Mouse (Mus musculus) adrenal gland, postnatal 14 days (tissue): ENCODE data around the gene Olfr237-ps1. TPM values are rescaled to one million over a fixed set of nuclear protein-coding genes. Genes with fewer than 3 reads are reported as not detected.
"Not testable (repeated sequence)": the region's sequence is repeated elsewhere in the genome, so short reads cannot be mapped to it uniquely, and the experiment has no call there.

Experiments used
- DNase-seq: peaks from one replicate; pipeline ENCODE4 v3.0.0; 2021; ENCODE audit warnings: mixed read lengths
- long read RNA-seq, 2 experiments: library from polyadenylated mRNA; stranded (forward); transcript quantifications; one replicate each; pipeline ENCODE4 v2.0.0; 2021
- total RNA-seq: library from RNA; stranded (reverse); gene quantifications from 2 replicates; pipeline ENCODE4 v1.2.3, GENCODE M21; 2021

Gene Olfr237-ps1
- total RNA-seq = not detected in 2 replicates
- long read RNA-seq, experiment 1 = 0 reads
- long read RNA-seq, experiment 2 = 0 reads

DNA sequence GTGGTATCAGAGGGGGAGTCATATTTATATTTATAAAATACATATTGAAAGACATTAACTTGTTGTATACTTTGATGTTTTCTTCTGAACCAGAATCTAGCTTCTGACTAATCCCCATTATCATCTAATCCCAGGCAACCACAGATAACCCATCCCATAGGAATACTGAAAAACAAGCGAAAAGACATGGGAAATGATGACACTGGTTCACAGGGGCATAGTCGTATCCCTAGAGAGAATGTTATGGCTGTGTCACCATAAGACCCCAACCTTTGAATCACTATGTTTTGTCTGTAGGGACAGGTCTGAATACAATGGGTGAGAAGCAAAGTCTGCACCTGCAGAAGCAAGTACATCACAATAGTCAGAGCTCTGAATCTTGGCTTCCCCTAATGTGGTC is at the start of gene Olfr237-ps1:
Gene Olfr237-ps1 (plus strand): TSS at position 301 of the 400 bp plus-strand sequence.
- DNase-seq = not testable (repeated sequence)

DNA sequence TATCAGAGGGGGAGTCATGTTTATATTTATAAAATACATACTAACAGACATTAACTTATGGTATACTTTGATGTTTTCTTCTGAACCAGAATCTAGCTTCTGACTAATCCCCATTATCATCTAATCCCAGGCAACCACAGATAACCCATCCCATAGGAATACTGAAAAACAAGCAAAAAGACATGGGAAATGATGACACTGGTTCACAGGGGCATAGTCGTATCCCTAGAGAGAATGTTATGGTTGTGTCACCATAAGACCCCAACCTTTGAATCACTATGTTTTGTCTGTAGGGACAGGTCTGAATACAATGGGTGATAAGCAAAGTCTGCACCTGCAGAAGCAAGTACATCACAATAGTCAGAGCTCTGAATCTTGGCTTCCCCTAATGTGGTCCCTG is 40.3 kb upstream of the Olfr237-ps1 start, which contains the start of gene Olfr441:
Gene Olfr441 (plus strand): TSS at position 301 of the 400 bp plus-strand sequence.
- not testable (repeated sequence) for DNase-seq

DNA sequence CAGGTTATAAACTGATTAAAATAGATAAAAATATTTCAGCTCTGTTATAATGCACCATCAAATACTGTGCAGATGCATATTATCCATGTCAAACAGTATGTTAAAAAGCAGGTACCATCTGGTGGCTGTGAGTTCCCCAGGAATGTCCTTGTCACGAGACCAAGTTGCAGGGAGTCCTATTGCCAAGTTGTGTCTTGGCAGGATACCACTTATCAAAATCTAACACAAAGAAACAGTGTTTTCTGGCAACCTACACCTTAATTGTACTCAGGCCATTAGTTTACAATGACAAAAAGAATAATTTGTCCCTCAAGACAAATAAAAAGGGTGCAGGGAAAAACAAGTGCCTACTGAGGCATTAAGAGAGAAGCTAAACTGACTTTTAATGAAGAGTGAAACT is 13.1 kb downstream of the Olfr237-ps1 start:
- DNase-seq = no peak

DNA sequence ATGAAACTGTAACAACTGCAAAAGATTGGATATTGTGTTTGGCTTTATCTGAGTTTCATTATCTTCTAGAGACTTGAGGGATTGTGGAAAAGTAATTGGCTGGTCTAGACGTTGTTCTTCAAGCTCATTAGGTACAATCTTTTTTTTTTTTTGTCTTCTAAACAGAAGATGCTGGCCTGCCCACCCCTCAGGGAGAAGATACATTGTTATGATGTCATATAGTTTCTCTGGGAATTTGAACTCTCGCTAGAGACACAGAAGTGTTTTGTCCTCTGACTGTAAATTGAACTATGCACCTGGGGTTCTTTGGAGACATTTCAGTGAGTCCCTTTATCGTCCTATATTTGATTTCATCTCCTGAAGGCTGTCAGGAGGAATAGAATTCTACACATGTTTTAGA is 16.6 kb downstream of the Olfr237-ps1 start, which contains the start of gene Olfr437:
Gene Olfr437 (plus strand): TSS at position 301 of the 400 bp plus-strand sequence.
- no peak for DNase-seq

DNA sequence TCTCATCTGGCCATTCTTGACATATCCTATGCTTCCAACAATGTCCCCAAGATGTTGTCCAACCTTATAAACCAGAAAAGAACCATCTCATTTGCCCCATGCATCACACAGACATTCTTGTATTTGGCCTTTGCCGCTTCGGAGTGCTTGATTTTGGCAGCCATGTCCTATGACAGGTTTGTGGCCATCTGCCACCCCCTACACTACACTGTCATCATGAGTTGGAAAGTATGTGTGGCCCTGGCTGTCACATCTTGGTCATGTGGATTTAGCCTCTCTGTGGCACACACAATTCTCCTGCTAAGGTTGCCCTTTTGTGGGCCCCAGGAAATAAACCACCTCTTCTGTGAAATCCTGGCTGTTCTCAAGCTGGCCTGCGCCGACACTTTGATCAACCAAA is 20.9 kb downstream of the Olfr237-ps1 start:
- no peak for DNase-seq

DNA sequence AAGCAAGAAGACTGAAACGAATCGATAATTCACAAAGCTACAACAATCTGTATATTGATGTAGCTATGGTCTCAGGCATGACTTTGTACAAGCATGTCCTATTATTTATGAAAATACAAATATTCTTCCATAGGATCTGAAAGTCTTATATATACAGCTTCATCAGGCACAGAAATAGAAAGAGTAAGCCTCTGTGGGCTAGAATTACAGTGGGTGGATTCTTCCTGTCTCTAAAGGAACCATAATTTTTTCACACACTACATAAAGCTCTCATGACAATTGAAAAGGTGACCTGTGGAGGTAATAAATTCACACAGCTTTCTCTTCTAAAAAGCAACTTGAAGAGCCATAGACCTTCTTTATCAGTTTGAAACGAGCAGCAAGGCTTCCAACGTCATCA is 25.5 kb downstream of the Olfr237-ps1 start, which contains the start of gene Olfr13:
Gene Olfr13 (plus strand): TSS at position 301 of the 400 bp plus-strand sequence.
- no peak for DNase-seq

DNA sequence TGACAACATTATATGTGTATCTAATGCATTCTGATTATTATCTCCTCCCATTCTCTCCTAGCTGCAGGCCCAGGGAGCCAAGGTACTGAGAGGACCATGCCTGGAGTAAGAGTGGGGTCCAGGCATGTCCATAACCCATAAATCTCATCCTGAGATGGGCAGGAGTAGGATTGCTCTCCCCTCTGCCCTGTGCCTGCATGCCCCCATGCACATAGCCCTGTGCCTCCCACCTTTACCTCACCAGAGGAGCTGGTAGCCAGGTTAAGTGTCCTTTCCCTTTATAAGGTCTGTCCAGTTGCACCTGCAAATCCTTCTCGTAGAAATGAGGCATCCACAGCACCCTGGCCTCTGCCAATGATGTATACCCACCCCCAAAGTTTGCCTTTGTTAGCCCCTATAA is 31.8 kb downstream of the Olfr237-ps1 start:
- DNase-seq = no peak

DNA sequence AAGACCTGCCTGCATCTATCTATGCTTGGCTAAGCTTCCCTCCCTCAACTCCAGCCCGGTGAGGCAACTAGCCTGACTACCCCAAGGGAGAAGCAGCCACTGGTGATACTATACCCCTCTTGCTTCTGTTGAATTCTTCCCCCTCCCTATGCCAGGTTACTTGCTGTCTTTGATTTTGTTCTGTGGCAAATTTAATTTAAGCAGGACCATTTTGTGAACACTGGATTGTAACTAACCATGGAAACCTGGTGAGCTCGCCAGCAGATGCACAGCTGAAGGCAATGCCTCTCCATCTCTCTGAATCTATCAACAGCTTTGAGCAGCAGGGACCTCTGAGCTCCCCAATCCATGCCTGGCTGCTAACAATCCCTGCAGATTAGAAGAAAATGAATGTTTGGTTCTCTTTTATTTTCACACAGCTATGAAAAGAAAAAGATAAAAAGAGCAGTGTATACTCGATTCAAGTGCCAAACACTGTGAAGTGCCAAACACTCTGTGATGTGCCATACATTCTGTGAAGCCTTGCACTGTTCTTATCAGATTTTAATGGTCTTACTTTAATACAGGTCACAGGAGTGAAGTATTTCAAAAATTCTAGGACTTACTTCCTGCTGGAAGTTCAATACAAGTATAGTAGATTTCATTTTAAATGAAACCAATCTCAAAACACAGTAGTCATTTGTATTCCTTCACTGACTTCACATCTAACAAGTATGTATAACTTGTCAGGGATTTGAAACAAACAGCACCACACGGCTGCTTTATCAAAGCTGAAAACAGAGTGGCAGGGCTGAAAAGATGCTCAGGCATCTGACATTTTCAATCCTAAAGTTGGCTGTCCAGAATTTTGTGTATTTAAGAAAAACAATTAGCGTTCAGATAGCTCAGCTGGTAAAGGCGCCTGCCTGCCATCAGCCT is 32.5 kb downstream of the Olfr237-ps1 start:
- no peak for DNase-seq

DNA sequence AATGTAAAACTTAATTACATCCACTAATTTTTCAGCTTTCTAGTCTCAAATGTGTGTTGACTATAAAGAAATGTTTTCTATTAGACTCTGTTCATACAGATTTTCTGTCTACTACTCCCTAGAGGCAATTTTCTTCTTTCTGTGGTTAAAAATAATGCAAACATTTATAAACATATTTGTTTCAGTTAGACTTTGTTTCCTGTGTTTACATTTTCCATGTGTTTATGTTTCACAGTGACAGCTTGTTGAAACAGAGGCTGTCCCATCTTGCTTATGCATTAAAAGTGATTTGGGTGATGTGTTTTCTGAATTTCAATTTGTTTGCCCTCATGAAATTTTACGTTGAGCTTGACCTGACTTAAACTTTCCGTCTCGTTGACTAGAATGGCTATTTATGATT is 44.6 kb downstream of the Olfr237-ps1 start:
- no peak for DNase-seq

DNA sequence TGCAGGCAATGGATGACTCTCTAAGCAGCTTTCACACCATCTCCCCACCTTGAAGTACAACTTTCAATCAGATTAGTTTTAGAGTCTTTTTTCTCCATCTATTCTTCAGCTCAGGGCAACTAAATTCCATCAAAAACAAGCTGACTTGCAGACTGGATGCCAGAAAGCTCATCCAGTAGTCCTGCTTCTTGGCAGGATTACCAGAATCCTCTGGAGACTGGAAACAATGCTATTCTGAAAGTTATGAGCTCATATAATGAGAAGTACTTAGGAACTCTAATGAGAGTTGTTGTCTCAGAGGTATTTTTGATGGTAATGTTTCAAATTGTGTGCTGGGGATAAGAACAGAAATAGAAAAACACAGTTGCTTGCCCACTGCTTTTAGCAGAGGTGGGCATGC is 50.4 kb downstream of the Olfr237-ps1 start, which contains the start of gene Olfr435:
Gene Olfr435 (plus strand): TSS at position 366 of the 400 bp plus-strand sequence.
- no peak for DNase-seq

DNA sequence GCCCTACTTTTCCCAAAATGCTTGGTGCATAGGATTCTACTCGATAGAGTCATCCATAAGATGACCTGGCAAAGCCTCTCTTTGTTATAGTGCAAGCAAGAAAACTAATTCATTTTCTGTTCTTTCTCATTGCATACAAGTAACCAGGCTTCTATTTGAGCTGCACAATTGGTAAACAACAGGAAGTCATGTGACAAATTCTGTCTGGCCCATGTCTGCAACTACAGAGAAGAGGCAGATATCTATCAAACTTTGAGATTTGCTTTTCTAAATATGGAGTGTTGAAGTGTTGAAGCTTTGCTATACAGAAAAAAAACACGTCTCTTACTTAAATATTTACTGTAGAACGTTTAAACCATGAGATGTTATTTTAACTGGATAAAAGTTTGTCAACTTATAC is 51.7 kb downstream of the Olfr237-ps1 start:
- no peak for DNase-seq

DNA sequence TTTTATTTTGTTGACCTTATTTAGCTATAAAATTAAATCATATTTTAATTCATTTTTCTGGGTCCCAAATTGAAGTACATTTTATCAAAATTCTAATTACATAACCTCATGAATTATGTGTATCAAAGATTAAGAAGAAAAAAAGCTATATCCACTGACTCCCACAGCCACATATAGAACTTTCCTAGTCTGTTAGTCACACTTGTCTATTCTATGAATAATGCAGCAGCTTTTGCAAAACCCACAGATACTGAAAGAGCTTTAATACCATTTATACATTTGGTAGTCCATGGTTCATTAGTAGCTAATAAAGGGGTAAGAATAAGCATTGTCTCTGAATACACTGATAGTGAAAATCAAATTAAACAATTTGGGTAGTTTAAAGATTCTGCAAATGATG is 56.4 kb downstream of the Olfr237-ps1 start:
- no peak for DNase-seq

DNA sequence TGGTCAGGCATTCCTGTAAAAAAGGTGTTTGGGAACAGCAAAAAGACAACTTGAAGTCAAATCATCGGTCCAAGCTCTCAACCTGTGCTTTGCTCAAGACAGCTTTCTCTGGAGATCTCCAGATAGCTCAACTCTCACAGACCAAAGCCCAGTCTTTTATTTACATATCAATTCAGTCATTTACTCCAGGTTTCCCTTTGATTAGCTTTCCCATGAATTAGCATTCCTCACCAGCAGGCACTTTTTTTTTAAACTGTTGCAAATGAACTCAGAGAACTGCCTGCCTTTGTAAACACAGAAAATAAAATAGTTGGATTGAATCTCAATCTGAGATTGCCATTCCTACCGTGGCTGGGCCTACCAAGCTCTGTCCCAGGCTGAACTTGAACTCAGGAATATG is 59.0 kb downstream of the Olfr237-ps1 start:
- no peak for DNase-seq

Other genes with a start within 250 kb of the Olfr237-ps1 start
- not detected in 2 replicates for gene Olfr447, start 237.7 kb upstream of the Olfr237-ps1 start, total RNA-seq
- not detected in 2 replicates for gene Olfr446, start 225.2 kb upstream of the Olfr237-ps1 start, total RNA-seq
- not detected in 2 replicates for gene Olfr444, start 197.5 kb upstream of the Olfr237-ps1 start, total RNA-seq
- gene Olfr441, start 40.2 kb upstream of the Olfr237-ps1 start, total RNA-seq = not detected in 2 replicates
- not detected in 2 replicates for gene Olfr437, start 16.7 kb downstream of the Olfr237-ps1 start, total RNA-seq
- not detected in 2 replicates for gene Olfr13, start 25.6 kb downstream of the Olfr237-ps1 start, total RNA-seq
- not detected in 2 replicates for gene Olfr435, start 50.6 kb downstream of the Olfr237-ps1 start, total RNA-seq
- gene Olfr434, start 66.5 kb downstream of the Olfr237-ps1 start, total RNA-seq = not detected in 2 replicates
- gene Olfr47, start 85.0 kb downstream of the Olfr237-ps1 start, total RNA-seq = not detected in 2 replicates
- 12.4 and 15.2 TPM in 2 replicates for gene Arhgef5, start 119.0 kb downstream of the Olfr237-ps1 start, total RNA-seq
- gene Nobox, start 163.0 kb downstream of the Olfr237-ps1 start, total RNA-seq = not detected in 2 replicates